Mouse (Mus musculus) cerebellum, adult 2 months (tissue): Measurements from ENCODE around the gene Crls1.

ENCODE experiments used
- CTCF ChIP-seq: fragments of 200-500 bp; IDR thresholded peaks from 2 replicates; pipeline ENCODE4 v1.5.1; 2011; ENCODE audit warnings: low read depth, mild to moderate bottlenecking, control low read depth, low read length, moderate library complexity, borderline replicate concordance; ENCODE audit not compliant: insufficient read depth
- POLR2A ChIP-seq: fragments of 200-500 bp; IDR thresholded peaks from 2 replicates; pipeline ENCODE4 v1.6.1; 2011; ENCODE audit warnings: low read length, control low read depth, borderline replicate concordance; ENCODE audit not compliant: insufficient read depth

- TF ChIP-seq CTCF (no peak), POLR2A (no peak)
Measured at GRCm38 (mm10) chr2:132869682-132870081, 23.2 kb downstream of the Crls1 start.
